Mouse (Mus musculus): ENCODE results near the gene M1ap. TPM values are rescaled to one million over a fixed set of nuclear protein-coding genes. Genes with fewer than 3 reads are reported as not detected.

M1ap gene
- total and polyA plus RNA-seq, 2 experiments from 2014 or later: 0.16 to 0.38 TPM

DNA sequence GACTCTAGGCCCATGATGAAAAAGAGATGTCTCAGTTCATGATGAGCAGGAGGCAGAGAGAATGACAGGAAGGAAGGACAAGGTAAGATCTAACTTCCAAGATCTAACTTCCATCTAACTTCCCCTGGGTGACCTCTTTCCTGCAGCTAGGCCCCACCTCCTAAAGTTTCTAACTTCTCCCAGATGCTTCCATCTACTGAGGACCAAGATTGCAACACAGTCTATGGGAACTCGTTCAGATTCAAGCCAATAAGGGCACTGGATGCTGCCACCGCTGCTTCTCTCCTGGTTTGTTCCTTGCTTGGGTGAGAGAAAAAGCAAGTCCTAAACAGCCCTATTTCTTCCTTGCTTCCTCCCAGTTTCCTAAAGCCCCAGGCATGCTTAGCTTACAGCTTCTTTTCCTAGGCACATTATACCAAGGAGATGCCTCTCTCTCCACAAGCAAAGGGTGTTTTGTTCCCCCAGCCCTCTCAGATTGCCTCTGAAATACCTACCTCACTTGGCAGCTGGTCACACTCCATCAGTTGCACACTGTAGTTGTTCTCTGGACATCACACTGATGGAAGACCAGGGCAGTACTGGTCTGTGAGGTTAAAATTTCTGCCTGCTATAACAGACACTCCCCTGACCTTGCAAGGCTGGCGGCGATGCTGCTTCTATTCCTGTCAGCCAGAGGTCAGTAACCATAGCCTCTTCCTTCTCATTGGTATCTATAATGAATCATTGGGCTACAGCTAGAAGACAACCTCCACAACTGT, 74.3 kb downstream of the M1ap start:
- H3K4me1 ChIP-seq (ENCODE audit: insufficient read depth, low read length): no peaks in the 10 kb centered on the region
- ATAC-seq (no peak), DNase-seq (ENCODE audit: low spot score) (no peak)
- no peak overlapping the region for H3K4me3 ChIP-seq (ENCODE audit: low read length)
- WGBS: 82% methylated on average over 4 of the region's 4 CpGs
- no peaks in the 10 kb centered on the region for H3K36me3 ChIP-seq (ENCODE audit: insufficient read depth, low read length)
- no peak overlapping the region for H3K27ac ChIP-seq
- no peaks in the 10 kb centered on the region for H3K9me3 ChIP-seq (ENCODE audit: low read length)
- H3K9ac ChIP-seq (replicated peaks; ENCODE audit: low read length): no peak overlapping the region
- H3K27me3 ChIP-seq (ENCODE audit: insufficient read depth, low read length): no peaks in the 10 kb centered on the region
- TF ChIP-seq CTCF (IDR thresholded peaks at IDR 0.05; ENCODE audit: low read depth): no peak
- H3K4me2 ChIP-seq (ENCODE audit: low read depth, low read length): no peak overlapping the region

DNA sequence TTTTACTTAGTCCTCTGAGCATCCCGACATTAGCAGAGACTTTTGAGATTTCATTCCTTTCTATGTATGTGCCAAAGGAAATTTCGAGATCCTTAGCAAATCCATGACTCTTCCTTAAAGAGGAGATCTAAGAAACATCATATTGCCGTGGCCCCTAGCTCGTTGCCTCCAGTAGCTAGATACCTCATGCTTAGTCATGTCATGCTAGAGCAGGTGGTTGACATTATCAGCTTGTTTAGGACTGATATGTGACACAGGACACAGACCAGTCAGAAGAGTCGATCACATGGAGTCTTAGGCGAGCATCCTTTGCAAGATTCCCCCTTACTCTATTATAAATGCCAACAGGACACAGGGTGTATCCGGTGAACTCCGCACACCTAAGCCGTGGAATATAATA, 76.3 kb downstream of the M1ap start:
- ATAC-seq (no peak), DNase-seq (ENCODE audit: low spot score) (no peak)
- TF ChIP-seq CTCF (IDR thresholded peaks at IDR 0.05; ENCODE audit: low read depth): no peak
- no peak overlapping the region for H3K4me3 ChIP-seq (ENCODE audit: low read length)
- no peak overlapping the region for H3K4me2 ChIP-seq (ENCODE audit: low read depth, low read length)
- H3K36me3 ChIP-seq (ENCODE audit: insufficient read depth, low read length): no peaks in the 10 kb centered on the region
- no peak overlapping the region for H3K9ac ChIP-seq (replicated peaks; ENCODE audit: low read length)
- H3K4me1 ChIP-seq (ENCODE audit: insufficient read depth, low read length): no peaks in the 10 kb centered on the region
- H3K9me3 ChIP-seq (ENCODE audit: low read length): no peaks in the 10 kb centered on the region
- H3K27ac ChIP-seq: no peak overlapping the region
- WGBS: 85% methylated on average over 9 of the region's 9 CpGs
- no peaks in the 10 kb centered on the region for H3K27me3 ChIP-seq (ENCODE audit: insufficient read depth, low read length)

DNA sequence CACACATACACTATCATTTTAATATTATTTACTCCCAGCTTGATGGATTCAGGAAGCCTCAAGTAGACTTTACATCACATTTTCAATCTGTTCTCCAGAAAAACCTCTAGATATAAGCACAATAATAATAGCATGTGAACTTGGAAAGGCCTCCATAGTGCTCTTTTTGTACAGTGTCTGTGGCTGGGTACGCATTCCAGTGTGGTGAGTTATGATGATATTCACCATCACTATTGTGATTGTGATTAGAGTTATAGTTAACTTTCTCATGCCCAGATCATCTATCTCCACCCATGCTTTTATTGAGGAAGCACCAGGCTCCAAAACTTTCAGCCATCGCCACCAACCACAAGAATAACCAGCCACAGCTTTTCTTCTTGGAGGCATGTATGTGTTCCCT, 77.1 kb downstream of the M1ap start:
- 93% methylated on average over 2 of the region's 2 CpGs for WGBS

DNA sequence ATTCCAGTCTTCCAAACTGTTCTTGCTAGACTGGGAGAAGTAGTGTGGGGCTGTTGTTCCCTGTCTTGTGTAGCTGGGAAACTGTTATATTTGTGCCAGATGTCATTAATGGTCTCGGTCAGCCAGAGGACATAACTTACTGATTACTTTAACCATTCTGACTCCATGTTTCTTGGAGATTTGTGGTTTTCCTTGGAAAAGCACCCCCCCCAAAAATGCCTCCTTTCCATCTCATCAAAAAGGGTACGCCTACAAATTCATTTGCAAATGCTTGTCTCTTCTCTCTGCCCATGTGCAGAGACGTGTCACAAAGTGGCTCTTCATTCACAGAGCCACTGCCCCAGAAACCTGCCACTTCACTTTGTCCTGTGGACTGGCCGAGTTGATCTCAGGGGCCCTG, 77.7 kb downstream of the M1ap start:
- no peaks in the 10 kb centered on the region for H3K9me3 ChIP-seq (ENCODE audit: low read length)
- no peaks in the 10 kb centered on the region for H3K27me3 ChIP-seq (ENCODE audit: insufficient read depth, low read length)
- no peak for ATAC-seq
- no peak overlapping the region for H3K4me3 ChIP-seq (ENCODE audit: low read length)
- WGBS: 68% methylated on average over 4 of the region's 4 CpGs
- no peaks in the 10 kb centered on the region for H3K4me1 ChIP-seq (ENCODE audit: insufficient read depth, low read length)
- no peak overlapping the region for H3K4me2 ChIP-seq (ENCODE audit: low read depth, low read length)
- no peak for DNase-seq (ENCODE audit: low spot score)
- no peak for TF ChIP-seq CTCF (IDR thresholded peaks at IDR 0.05; ENCODE audit: low read depth)
- H3K36me3 ChIP-seq (ENCODE audit: insufficient read depth, low read length): no peaks in the 10 kb centered on the region
- no peak overlapping the region for H3K9ac ChIP-seq (replicated peaks; ENCODE audit: low read length)
- no peak overlapping the region for H3K27ac ChIP-seq

More for the DNA sequence above, 77.1 kb downstream of the M1ap start:
- no peak for ATAC-seq
- Histone ChIP-seq H3K4me2 (ENCODE audit: low read depth, low read length) (no peak overlapping the region), H3K9ac (replicated peaks; ENCODE audit: low read length) (no peak overlapping the region), H3K9me3 (ENCODE audit: low read length) (no peaks in the 10 kb centered on the region), H3K36me3 (ENCODE audit: insufficient read depth, low read length) (no peaks in the 10 kb centered on the region), H3K4me3 (ENCODE audit: low read length) (no peak overlapping the region), H3K27ac (no peak overlapping the region), H3K27me3 (ENCODE audit: insufficient read depth, low read length) (no peaks in the 10 kb centered on the region), H3K4me1 (ENCODE audit: insufficient read depth, low read length) (no peaks in the 10 kb centered on the region)
- DNase-seq (ENCODE audit: low spot score): no peak
- no peak for TF ChIP-seq CTCF (IDR thresholded peaks at IDR 0.05; ENCODE audit: low read depth)

DNA sequence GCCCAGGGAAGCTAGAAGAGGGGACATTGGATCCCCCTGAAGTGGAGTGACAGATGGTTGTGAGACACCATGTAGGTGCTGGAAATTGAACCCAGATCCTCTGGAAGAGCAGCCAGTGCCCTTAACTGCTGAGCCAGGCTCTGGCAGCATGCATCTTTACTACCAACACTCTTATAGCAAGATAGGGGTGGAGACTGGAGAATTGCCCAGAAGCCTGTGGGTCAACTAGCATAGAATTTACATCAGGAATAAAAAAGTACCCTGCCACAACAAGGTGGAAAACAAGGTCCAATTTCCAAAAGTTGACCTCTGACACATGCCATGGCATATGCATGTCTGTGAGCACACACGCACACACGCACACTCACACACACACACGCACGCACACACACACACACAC, 78.5 kb downstream of the M1ap start:
- DNase-seq (ENCODE audit: low spot score): no peak
- ATAC-seq: no peak
- no peak overlapping the region for H3K27ac ChIP-seq
- H3K4me1 ChIP-seq (ENCODE audit: insufficient read depth, low read length): no peaks in the 10 kb centered on the region
- TF ChIP-seq CTCF (IDR thresholded peaks at IDR 0.05; ENCODE audit: low read depth): no peak
- no peak overlapping the region for H3K4me2 ChIP-seq (ENCODE audit: low read depth, low read length)
- no peaks in the 10 kb centered on the region for H3K36me3 ChIP-seq (ENCODE audit: insufficient read depth, low read length)
- 96% methylated on average over 4 of the region's 4 CpGs for WGBS
- H3K9ac ChIP-seq (replicated peaks; ENCODE audit: low read length): no peak overlapping the region
- H3K27me3 ChIP-seq (ENCODE audit: insufficient read depth, low read length): no peaks in the 10 kb centered on the region
- H3K9me3 ChIP-seq (ENCODE audit: low read length): no peaks in the 10 kb centered on the region
- no peak overlapping the region for H3K4me3 ChIP-seq (ENCODE audit: low read length)

DNA sequence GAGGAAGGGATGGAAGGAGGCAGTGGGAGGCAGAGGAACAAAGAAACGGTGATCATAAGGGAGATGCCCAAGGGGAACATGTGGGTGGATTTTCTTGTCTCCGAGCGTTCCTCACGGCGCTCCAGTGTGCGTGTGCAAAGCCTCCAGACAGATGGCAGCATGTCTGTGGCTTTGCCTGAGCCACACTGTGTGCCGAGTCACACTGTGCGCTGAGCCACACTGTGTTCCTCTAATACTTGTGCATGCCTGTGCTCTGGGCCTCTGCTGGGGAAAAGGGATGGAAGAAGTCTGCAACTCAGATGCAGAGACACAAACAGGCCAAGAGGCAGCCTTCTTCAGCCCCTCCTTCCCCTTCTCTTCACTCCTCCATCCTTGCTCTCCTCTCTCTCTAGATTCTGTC, 80.6 kb downstream of the M1ap start:
- WGBS: 66% methylated on average over 8 of the region's 8 CpGs
- 0 out of 2 replicates have a peak, but pooled peaks cover 3% of the 10 kb centered on the region for H3K4me1 ChIP-seq (ENCODE audit: insufficient read depth, low read length)
- no peak for TF ChIP-seq CTCF (IDR thresholded peaks at IDR 0.05; ENCODE audit: low read depth)

DNA sequence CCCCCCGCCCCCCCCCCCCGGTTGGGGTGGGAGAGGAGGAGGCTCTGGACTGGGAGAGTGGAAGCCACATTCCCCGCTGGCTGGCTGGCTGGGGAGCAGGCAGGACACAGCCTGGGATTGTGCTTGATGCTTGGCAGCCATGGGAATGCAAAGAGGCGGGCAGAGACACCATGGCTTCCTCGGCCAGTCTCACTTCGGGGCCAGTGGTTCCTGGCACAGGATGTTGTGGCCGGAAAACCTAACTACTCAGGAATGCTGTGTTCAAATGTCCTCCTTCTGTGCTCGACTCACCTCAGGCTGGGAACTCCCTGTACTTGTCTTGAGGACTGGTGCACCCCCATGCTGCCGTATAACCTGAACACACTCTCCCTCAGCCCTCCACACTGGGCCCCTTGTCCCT, 81.0 kb downstream of the M1ap start:
- no peak for TF ChIP-seq CTCF (IDR thresholded peaks at IDR 0.05; ENCODE audit: low read depth)
- H3K27me3 ChIP-seq (ENCODE audit: insufficient read depth, low read length): peaks cover 10% of the 10 kb centered on the region; the same call in 1 of the 2 replicates
- no peak for DNase-seq (ENCODE audit: low spot score)
- no peak overlapping the region for H3K4me3 ChIP-seq (ENCODE audit: low read length)
- no peak overlapping the region for H3K9ac ChIP-seq (replicated peaks; ENCODE audit: low read length)
- H3K27ac ChIP-seq: no peak overlapping the region
- ATAC-seq: peak; percentile 40; the same call in 1 of the 2 replicates
- H3K36me3 ChIP-seq (ENCODE audit: insufficient read depth, low read length): no peaks in the 10 kb centered on the region
- 60% methylated on average over 7 of the region's 9 CpGs for WGBS
- no peaks in the 10 kb centered on the region for H3K9me3 ChIP-seq (ENCODE audit: low read length)
- no peak overlapping the region for H3K4me2 ChIP-seq (ENCODE audit: low read depth, low read length)
- H3K4me1 ChIP-seq (ENCODE audit: insufficient read depth, low read length): 0 out of 2 replicates have a peak, but pooled peaks cover 5% of the 10 kb centered on the region

More for the DNA sequence above, 80.6 kb downstream of the M1ap start:
- Histone ChIP-seq H3K36me3 (ENCODE audit: insufficient read depth, low read length) (no peaks in the 10 kb centered on the region), H3K9me3 (ENCODE audit: low read length) (no peaks in the 10 kb centered on the region), H3K4me3 (ENCODE audit: low read length) (no peak overlapping the region), H3K27ac (no peak overlapping the region), H3K4me2 (ENCODE audit: low read depth, low read length) (no peak overlapping the region), H3K27me3 (ENCODE audit: insufficient read depth, low read length) (peaks cover 6% of the 10 kb centered on the region; the same call in 1 of the 2 replicates), H3K9ac (replicated peaks; ENCODE audit: low read length) (no peak overlapping the region)
- DNase-seq (ENCODE audit: low spot score) (no peak), ATAC-seq (no peak)
